Mouse (Mus musculus) pancreas, adult 10 weeks (tissue): ENCODE results near the gene Man2a1. TPM values are rescaled to one million over a fixed set of nuclear protein-coding genes. Genes with fewer than 3 reads are reported as not detected.

Source experiments
- polyA plus RNA-seq: library from polyadenylated mRNA; stranded (reverse); fragments of 350-450 nt; fragmentation: Illumina TruSeq; extraction: RNeasy Lipid Tissue Mini Kit (QIAGEN cat#74804); gene quantifications from one replicate; pipeline ENCODE4 v1.2.3, GENCODE M21; 2015; ENCODE audit warnings: low read depth, low replicate concordance; ENCODE audit not compliant: insufficient read depth

Man2a1 gene
- 14.0 TPM for polyA plus RNA-seq

DNA sequence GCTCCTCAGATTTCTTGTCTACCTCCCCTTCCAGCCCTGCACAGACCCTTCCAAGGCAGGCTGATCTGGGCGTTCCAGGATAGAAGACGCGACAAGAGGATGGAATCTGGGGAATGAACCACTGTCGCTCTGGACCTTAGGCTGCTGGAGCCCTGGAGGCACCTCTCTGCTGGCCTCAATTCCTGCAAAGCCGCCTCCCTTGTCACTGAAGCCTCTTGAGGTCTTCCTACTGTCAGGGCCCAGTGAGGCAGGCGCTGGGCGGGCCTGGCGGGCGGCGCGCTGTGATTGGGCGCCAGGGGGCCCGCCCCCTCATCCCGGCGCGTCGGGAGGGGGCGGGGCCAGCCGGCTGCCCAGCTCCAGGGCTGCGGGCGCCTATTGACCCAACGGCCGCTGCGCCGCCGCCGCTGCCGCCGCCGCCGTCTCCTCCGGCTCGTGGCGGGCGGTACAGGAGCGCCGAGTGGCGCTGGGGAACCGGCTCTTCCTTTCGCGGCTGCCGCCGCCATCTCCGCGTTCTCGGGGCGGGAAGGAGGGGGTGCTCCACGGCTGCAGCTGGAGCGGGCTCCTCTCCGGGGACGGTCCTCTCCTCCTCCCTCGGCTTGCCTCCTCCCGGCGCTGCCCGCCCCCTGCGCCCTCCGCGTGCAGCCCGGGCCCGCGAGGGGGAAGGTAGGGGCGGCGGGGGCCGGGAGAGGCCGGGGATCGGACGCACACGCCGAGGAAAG lies at the start of gene Man2a1:
Man2a1 (plus strand) TSS at position 365 of the 719 bp plus-strand sequence.

Other genes with a start within 250 kb of the Man2a1 start
- not detected for gene 4930583I09Rik, start 235.3 kb downstream of the Man2a1 start, polyA plus RNA-seq